Mouse (Mus musculus) ES-E14 (cell line): ENCODE data around the gene Crlf2. TPM values are rescaled to one million over a fixed set of nuclear protein-coding genes. Genes with fewer than 3 reads are reported as not detected.

ENCODE experiments used
- DNase-seq: peaks from one replicate; pipeline ENCODE4 v3.0.0-alpha.2; 2013; ENCODE audit warnings: low read depth, low spot score
- H3K27ac ChIP-seq: 2 replicates; pipeline ENCODE4 v1.5.1; 2012; ENCODE audit warnings: low read depth, mild to moderate bottlenecking, low read length, moderate library complexity, mixed read lengths; ENCODE audit not compliant: poor library complexity, insufficient read depth, severe bottlenecking
- H3K36me3 ChIP-seq: 2 replicates; pipeline ENCODE4 v1.6.1; 2012; ENCODE audit warnings: mild to moderate bottlenecking, low read length, moderate library complexity, mixed read lengths; ENCODE audit not compliant: control insufficient read depth, poor library complexity, insufficient read depth, severe bottlenecking
- H3K4me1 ChIP-seq, 2 experiments: fragments of 150-350 bp in 1 of 2; sonication (generic) in 1 of 2; 2 replicates each; pipeline ENCODE4 v1.6.1; 2012; ENCODE audit warnings: low read length in 2 of 2, mild to moderate bottlenecking in 1 of 2, mixed read lengths in 1 of 2; ENCODE audit not compliant: control insufficient read depth in 2 of 2, insufficient read depth in 2 of 2, poor library complexity in 1 of 2
- H3K4me3 ChIP-seq, 2 experiments: fragments of 150-350 bp in 1 of 2; sonication (generic) in 1 of 2; 2 replicates each; pipeline ENCODE4 v1.5.1; 2012; ENCODE audit warnings: low read length in 2 of 2, low read depth in 1 of 2, mild to moderate bottlenecking in 1 of 2, mixed read lengths in 1 of 2; ENCODE audit not compliant: insufficient read depth in 1 of 2, poor library complexity in 1 of 2, severe bottlenecking in 1 of 2
- H3K9ac ChIP-seq: 2 replicates; pipeline ENCODE4 v1.6.1; 2012; ENCODE audit warnings: low read depth, mild to moderate bottlenecking, low read length, mixed read lengths; ENCODE audit not compliant: poor library complexity, insufficient read depth, severe bottlenecking
- H3K9me3 ChIP-seq: fragments of 150-350 bp; sonication (generic); 2 replicates; pipeline ENCODE4 v1.6.1; 2012; ENCODE audit warnings: low read depth, mild to moderate bottlenecking, low read length; ENCODE audit not compliant: control insufficient read depth, insufficient read depth
- CHD2 ChIP-seq: IDR thresholded peaks from 2 replicates; pipeline ENCODE4 v1.6.1; 2014; ENCODE audit warnings: mild to moderate bottlenecking, low read depth, low read length, inconsistent platforms
- HCFC1 ChIP-seq: IDR thresholded peaks from 2 replicates; pipeline ENCODE4 v1.6.1; 2012; ENCODE audit warnings: low read length, inconsistent platforms, borderline replicate concordance; ENCODE audit not compliant: insufficient read depth
- MAFK ChIP-seq: IDR thresholded peaks from 2 replicates; pipeline ENCODE4 v1.6.1; 2014; ENCODE audit warnings: mild to moderate bottlenecking, low read depth, low read length, inconsistent platforms; ENCODE audit not compliant: insufficient read depth
- ZC3H11A ChIP-seq: IDR thresholded peaks from 2 replicates; pipeline ENCODE4 v1.6.1; 2012; ENCODE audit warnings: low read depth, mild to moderate bottlenecking, inconsistent platforms, low read length, borderline replicate concordance
- ZNF384 ChIP-seq: IDR thresholded peaks from 2 replicates; pipeline ENCODE4 v1.6.1; 2012; ENCODE audit warnings: low read depth, low read length, inconsistent platforms
- in situ Hi-C, 2 experiments: fragments of 600-800 bp; cut with MboI; formaldehyde crosslinking; loops; one replicate each; pipeline ENCODE4 v1.15.1; 2025; ENCODE audit warnings: low sequenced_read_pairs in 2 of 2, inconsistent platforms in 1 of 2; ENCODE audit not compliant: unreplicated experiment in 2 of 2
- total RNA-seq: library from RNA; depleted of rRNA; stranded (reverse); fragments of 300-350 nt; gene quantifications from 2 replicates; pipeline ENCODE4 v1.2.3, GENCODE M21; 2012

The Crlf2 gene
- total RNA-seq, 1 experiment = 18.4 TPM

DNA sequence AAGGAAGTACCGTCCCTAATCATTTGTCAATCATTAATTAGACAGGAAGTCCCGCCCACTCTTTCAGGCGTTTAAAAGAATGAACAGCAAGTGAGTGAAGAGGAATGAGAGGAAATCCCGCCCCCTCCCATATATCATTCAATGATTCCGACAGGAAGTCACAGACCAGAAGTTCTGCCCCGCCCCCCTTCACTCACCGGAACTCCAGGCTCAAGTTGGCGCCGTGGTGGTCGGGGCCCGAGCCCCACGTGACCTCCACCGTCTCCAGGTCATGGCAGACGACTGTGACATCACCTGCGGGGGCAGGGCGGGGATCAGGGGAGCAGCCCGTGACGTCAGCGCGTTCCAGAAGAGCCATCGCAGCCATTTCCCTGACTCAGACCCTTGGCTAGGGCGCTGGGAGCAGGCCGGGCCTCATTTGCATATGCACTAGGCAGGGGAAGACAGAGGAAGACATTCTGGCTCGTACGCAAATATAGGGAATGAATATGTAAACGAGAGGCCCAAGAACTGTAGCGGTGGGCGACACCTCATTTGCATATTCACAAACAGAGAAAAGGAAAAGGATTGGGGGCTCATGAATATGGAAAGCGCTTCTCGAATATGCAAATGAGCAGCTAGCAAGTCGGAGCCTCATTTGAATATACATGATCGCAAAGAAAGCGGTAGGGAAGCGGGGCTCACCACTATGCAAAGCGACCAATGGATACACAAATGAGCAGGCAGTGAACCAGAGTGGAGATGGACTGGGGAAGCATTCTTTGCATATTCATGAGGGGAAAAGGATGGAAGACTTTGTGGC is 1.3 kb downstream of the Crlf2 start:
- TF ChIP-seq MAFK (no peak), ZNF384 (no peak), ZC3H11A (no peak), HCFC1 (peak; percentile 55; the same call in 1 of the 2 replicates)
- in situ Hi-C loops = no loop called here
- H3K9me3 ChIP-seq = no peaks in the 10 kb centered on the region
- peak overlapping the region; percentile 77 for H3K9ac ChIP-seq
- peaks cover 17% of the 10 kb centered on the region; the same call in 1 of the 2 replicates for H3K36me3 ChIP-seq
- H3K4me3 ChIP-seq = peak overlapping the region; percentile 72 to 81
- H3K4me1 ChIP-seq = 0 out of 4 replicates have a peak, but pooled peaks cover 0 to 3% of the 10 kb centered on the region in 2 experiments
- peak overlapping the region; percentile 100 for H3K27ac ChIP-seq
- peak; percentile 99 for DNase-seq

GRCm38 (mm10) chr5:109556591-109557320 is 2.0 kb downstream of the Crlf2 start:
- H3K36me3 ChIP-seq = peaks cover 22% of the 10 kb centered on the region; the same call in 1 of the 2 replicates
- TF ChIP-seq CHD2 (peak; percentile 26; the same call in 1 of the 2 replicates), ZNF384 (no peak), MAFK (peak; percentile 41; the same call in 1 of the 2 replicates)
- H3K4me3 ChIP-seq = peak overlapping the region; percentile 73 to 81
- peak overlapping the region; percentile 84 for H3K9ac ChIP-seq
- 0 out of 4 replicates have a peak, but pooled peaks cover 0 to 3% of the 10 kb centered on the region in 2 experiments for H3K4me1 ChIP-seq
- in situ Hi-C loops = no loop called here
- no peaks in the 10 kb centered on the region for H3K9me3 ChIP-seq
- DNase-seq = peak; percentile 94
- peak overlapping the region; percentile 100 for H3K27ac ChIP-seq

DNA sequence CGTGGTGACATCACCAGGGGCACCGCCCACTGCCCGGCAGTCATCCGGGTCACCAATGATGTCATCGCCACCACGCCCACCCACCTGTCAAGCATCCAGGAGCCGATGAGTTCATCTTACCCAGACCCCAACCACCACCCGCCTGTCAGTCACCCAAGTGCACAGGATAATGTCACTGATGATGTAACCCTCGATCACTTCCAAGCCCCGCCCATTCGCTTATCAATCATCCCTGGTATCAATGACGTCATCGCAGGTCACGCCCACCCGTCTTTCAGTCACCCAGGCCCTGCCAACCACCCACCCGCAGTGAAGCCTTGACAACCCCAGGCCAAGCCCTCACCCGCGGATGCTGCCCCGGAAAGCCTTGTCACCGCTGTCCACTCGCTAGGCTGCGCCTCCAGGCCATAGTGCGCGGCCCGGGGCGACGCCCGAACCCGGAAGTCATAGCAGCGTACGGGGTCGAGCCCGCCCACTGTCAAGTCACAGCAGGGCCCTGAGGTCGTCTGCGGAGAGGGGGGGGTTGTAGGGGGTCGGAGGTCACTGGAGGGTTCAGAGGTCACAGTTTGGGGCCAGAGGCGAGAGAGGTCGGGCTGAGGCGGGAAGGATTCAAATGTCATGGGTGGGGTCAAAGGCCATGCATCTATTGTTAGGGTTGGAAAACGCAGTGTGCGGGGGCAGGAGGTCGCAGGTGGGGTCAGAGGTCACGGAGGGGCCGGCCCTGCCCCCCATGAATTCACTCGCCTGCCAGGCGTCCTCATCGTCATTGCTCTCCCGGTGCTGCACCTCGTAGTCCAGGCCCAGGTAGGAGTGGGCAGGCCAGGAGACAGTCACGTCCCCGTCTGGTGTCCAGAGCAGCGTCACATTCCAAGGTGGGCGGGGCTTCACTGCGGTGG is 2.9 kb downstream of the Crlf2 start:
- Histone ChIP-seq H3K4me3 (peak overlapping the region; percentile 59 to 73), H3K27ac (peak overlapping the region; percentile 100), H3K9me3 (no peaks in the 10 kb centered on the region), H3K4me1 (0 out of 4 replicates have a peak, but pooled peaks cover 0 to 3% of the 10 kb centered on the region in 2 experiments), H3K9ac (peak overlapping the region; percentile 84), H3K36me3 (peaks cover 30% of the 10 kb centered on the region; the same call in 1 of the 2 replicates)
- in situ Hi-C loops = no loop called here
- TF ChIP-seq CHD2 (no peak), HCFC1 (0 out of 2 replicates have a peak, but pooled peaks have one; percentile 7), MAFK (no peak), ZNF384 (no peak), ZC3H11A (no peak)
- no peak for DNase-seq

DNA sequence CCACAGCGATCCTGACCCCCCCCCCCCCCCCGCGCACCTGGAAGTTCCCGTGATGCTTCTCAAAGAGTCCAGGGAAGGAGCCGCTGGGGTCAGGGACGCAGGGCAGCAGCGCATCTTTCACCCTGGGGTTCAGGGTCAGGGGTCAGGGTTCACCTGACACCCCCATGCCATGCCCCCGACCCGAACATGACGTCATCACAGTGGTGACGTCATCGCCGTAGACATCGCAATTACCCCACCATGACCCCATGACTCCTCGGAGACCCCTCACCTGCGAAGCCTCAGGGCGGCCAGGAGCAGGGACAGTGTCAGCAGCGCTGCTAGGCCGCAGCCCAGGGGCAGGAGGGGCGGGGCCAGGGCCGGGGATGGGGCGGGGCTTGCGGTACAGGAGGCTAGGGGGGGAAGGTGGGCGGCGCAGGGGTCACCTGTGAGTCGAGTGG is 3.5 kb downstream of the Crlf2 start:
- peak overlapping the region; percentile 100 for H3K27ac ChIP-seq
- H3K36me3 ChIP-seq = peaks cover 31% of the 10 kb centered on the region; the same call in 1 of the 2 replicates
- H3K9ac ChIP-seq = peak overlapping the region; percentile 1; the same call in 1 of the 2 replicates
- 0 out of 4 replicates have a peak, but pooled peaks cover 0 to 3% of the 10 kb centered on the region in 2 experiments for H3K4me1 ChIP-seq
- H3K4me3 ChIP-seq = peak overlapping the region; percentile 37 to 73; a peak in 2 of 4 replicates
- in situ Hi-C loops = no loop called here
- no peaks in the 10 kb centered on the region for H3K9me3 ChIP-seq
- DNase-seq = no peak
- TF ChIP-seq MAFK = no peak
- TF ChIP-seq ZNF384 = no peak
- TF ChIP-seq CHD2 = no peak
- TF ChIP-seq ZC3H11A = no peak
- no peak for TF ChIP-seq HCFC1
